Mouse (Mus musculus) megakaryocyte, adult 5-6 weeks (primary cell): ENCODE results near the gene Rnaseh1. TPM values are rescaled to one million over a fixed set of nuclear protein-coding genes. Genes with fewer than 3 reads are reported as not detected.

Source experiments
- ATAC-seq: 2 replicates; pipeline ENCODE4 v1.8.0; 2016; ENCODE audit warnings: mild to moderate bottlenecking, inconsistent platforms; ENCODE audit not compliant: poor library complexity, severe bottlenecking
- total RNA-seq, 2 experiments: library from RNA; stranded (forward) in 1 of 2; stranded (reverse) in 1 of 2; fragments of 153-499, 151-499 nt in 1 of 2; fragments of 221-1000, 200-1000 nt in 1 of 2; gene quantifications; 2 replicates each; pipeline versions ENCODE4 v1.2.3 to v1.2.4; 2015 to 2017

Rnaseh1 gene
- total RNA-seq, 2 experiments from 2014 or later: 19.5 to 21.2 TPM

DNA sequence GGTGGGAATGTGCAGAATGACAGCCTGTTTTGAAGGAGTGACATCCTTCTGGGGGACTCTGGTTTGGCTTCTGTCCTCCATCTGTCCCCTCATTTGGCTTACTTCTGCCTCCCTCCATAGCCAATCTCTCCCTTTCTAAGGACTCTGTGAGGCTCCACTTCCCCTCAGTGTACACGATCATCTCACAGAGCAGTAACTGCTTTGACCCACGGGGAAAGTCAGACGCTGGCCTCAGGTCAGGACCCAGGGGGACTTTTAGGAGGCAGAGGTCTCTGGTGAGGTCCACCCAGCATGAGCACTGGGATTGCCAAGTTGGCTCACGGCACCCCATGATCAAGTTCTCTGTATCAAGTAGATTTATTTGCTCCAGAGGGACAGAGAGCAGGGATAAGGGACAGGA is 58.8 kb downstream of the Rnaseh1 start:
- ATAC-seq: no peak

Other genes starting within 250 kb of the Rnaseh1 start
- not detected in 2 replicates for gene Dcdc2c, start 97.2 kb upstream of the Rnaseh1 start, total RNA-seq (2015)
- gene Dcdc2c, start 97.2 kb upstream of the Rnaseh1 start, total RNA-seq (2017): 0.45 TPM in 1 of 2 replicates, not detected in the other
- gene Allc, start 67.1 kb upstream of the Rnaseh1 start, total RNA-seq (2015): not detected in 2 replicates
- not detected in 2 replicates for gene Allc, start 67.1 kb upstream of the Rnaseh1 start, total RNA-seq (2017)
- gene Colec11, start 26.2 kb upstream of the Rnaseh1 start, total RNA-seq (2015): 0.25 TPM in 1 of 2 replicates, not detected in the other
- gene Colec11, start 26.2 kb upstream of the Rnaseh1 start, total RNA-seq (2017): 0.92 TPM in 1 of 2 replicates, not detected in the other
- 1,498 and 1,642 TPM in 2 replicates for gene Rps7, start 13.6 kb upstream of the Rnaseh1 start, total RNA-seq (2015)
- 2,690 and 2,962 TPM in 2 replicates for gene Rps7, start 13.6 kb upstream of the Rnaseh1 start, total RNA-seq (2017)
- gene Adi1, start 25.6 kb downstream of the Rnaseh1 start, total RNA-seq (2015): 28.8 and 32.0 TPM in 2 replicates
- gene Adi1, start 25.6 kb downstream of the Rnaseh1 start, total RNA-seq (2017): 7.6 and 9.1 TPM in 2 replicates
- 25.9 and 29.7 TPM in 2 replicates for gene Trappc12, start 100.9 kb downstream of the Rnaseh1 start, total RNA-seq (2015)
- 34.3 and 40.3 TPM in 2 replicates for gene Trappc12, start 100.9 kb downstream of the Rnaseh1 start, total RNA-seq (2017)
- 21.2 and 22.7 TPM in 2 replicates for gene Eipr1, start 102.2 kb downstream of the Rnaseh1 start, total RNA-seq (2015)
- gene Eipr1, start 102.2 kb downstream of the Rnaseh1 start, total RNA-seq (2017): 26.9 and 33.8 TPM in 2 replicates